Mouse (Mus musculus) forebrain, embryonic 11.5 days (tissue): ENCODE measurements around the gene 1700024P04Rik. TPM values are rescaled to one million over a fixed set of nuclear protein-coding genes. Genes with fewer than 3 reads are reported as not detected.
"Not testable (repeated sequence)": the region's sequence is repeated elsewhere in the genome, so short reads cannot be mapped to it uniquely, and the experiment has no call there.

ENCODE experiments used
- ATAC-seq: fragments of 200-750 bp; cut with Nextera tagmentation; replicated peaks from 2 replicates; pipeline ENCODE4 v1.8.0; 2017; ENCODE audit warnings: moderate TSS enrichment; ENCODE audit not compliant: low FRiP score
- DNase-seq: peaks from one replicate; pipeline ENCODE4 v3.0.0-alpha.2; 2017; ENCODE audit warnings: low spot score
- H3K27ac ChIP-seq: fragments of 300-500 bp; sonication (generic); 2 replicates; pipeline ENCODE4 v1.5.1; 2014; ENCODE audit warnings: low read depth, low read length
- H3K27me3 ChIP-seq: fragments of 300-500 bp; sonication (generic); 2 replicates; pipeline ENCODE4 v1.6.1; 2014; ENCODE audit warnings: mild to moderate bottlenecking, low read length, mixed read lengths; ENCODE audit not compliant: control insufficient read depth, insufficient read depth
- H3K36me3 ChIP-seq: fragments of 300-500 bp; sonication (generic); 2 replicates; pipeline ENCODE4 v1.6.1; 2014; ENCODE audit warnings: mild to moderate bottlenecking, low read length, moderate library complexity, mixed read lengths; ENCODE audit not compliant: control insufficient read depth, insufficient read depth
- H3K4me1 ChIP-seq: fragments of 300-500 bp; sonication (generic); replicated peaks from 2 replicates; pipeline ENCODE4 v1.6.1; 2014; ENCODE audit warnings: low read length, mixed read lengths; ENCODE audit not compliant: control insufficient read depth, insufficient read depth
- H3K4me2 ChIP-seq: fragments of 300-500 bp; sonication (generic); 2 replicates; pipeline ENCODE4 v1.6.1; 2014; ENCODE audit warnings: low read depth, mild to moderate bottlenecking, low read length, moderate library complexity, mixed read lengths; ENCODE audit not compliant: severe bottlenecking
- H3K4me3 ChIP-seq: fragments of 300-500 bp; sonication (generic); 2 replicates; pipeline ENCODE4 v1.5.1; 2014; ENCODE audit warnings: low read depth, low read length
- H3K9ac ChIP-seq: fragments of 300-500 bp; sonication (generic); 2 replicates; pipeline ENCODE4 v1.6.1; 2014; ENCODE audit warnings: low read length
- H3K9me3 ChIP-seq: fragments of 300-500 bp; sonication (generic); 2 replicates; pipeline ENCODE4 v1.6.1; 2016; ENCODE audit warnings: low read length, mixed read lengths; ENCODE audit not compliant: control insufficient read depth
- WGBS: fragments of 180-500 bp; shearing (Covaris S2); extraction: QIAGEN DNeasy Blood & Tissue Kit; methylation state at CpG from one replicate; pipeline ENCODE4 v1.1.7; 2014; 5-methylcytosine and 5-hydroxymethylcytosine counted together
- polyA plus RNA-seq: library from polyadenylated mRNA; unstranded; fragments of >200 nt; fragmentation: Nextera tagmentation; extraction: Ambion mirVana; gene quantifications from 2 replicates; pipeline ENCODE4 v1.2.1, GENCODE M21; 2014

Gene 1700024P04Rik
- polyA plus RNA-seq, 1 experiment from 2014 or later = not detected

- Histone ChIP-seq H3K27me3 (no peaks in the 10 kb centered on the region), H3K27ac (no peak overlapping the region), H3K4me1 (no peaks in the 10 kb centered on the region), H3K36me3 (no peaks in the 10 kb centered on the region), H3K9me3 (no peaks in the 10 kb centered on the region), H3K4me3 (no peak overlapping the region), H3K9ac (no peak overlapping the region), H3K4me2 (no peak overlapping the region)
- no peak for DNase-seq
- WGBS = 75% methylated on average over 15 of the region's 15 CpGs
- ATAC-seq = no peak
Measured at GRCm38 (mm10) chr13:99018526-99019201, 34.3 kb upstream of the 1700024P04Rik start.

GRCm38 (mm10) chr13:99016696-99017095, 32.3 kb upstream of the 1700024P04Rik start:
- Histone ChIP-seq H3K36me3 (no peaks in the 10 kb centered on the region), H3K27ac (no peak overlapping the region), H3K9me3 (no peaks in the 10 kb centered on the region), H3K4me1 (no peaks in the 10 kb centered on the region), H3K4me2 (no peak overlapping the region), H3K9ac (no peak overlapping the region), H3K27me3 (no peaks in the 10 kb centered on the region), H3K4me3 (no peak overlapping the region)
- WGBS = 70% methylated on average over 4 of the region's 4 CpGs
- ATAC-seq (no peak), DNase-seq (no peak)

- H3K9me3 ChIP-seq = no peaks in the 10 kb centered on the region
- DNase-seq (no peak), ATAC-seq (no peak)
- H3K4me3 ChIP-seq = no peak overlapping the region
- no peak overlapping the region for H3K27ac ChIP-seq
- WGBS = 83% methylated on average over 5 of the region's 5 CpGs
- H3K27me3 ChIP-seq = no peaks in the 10 kb centered on the region
- H3K36me3 ChIP-seq = no peaks in the 10 kb centered on the region
- H3K4me1 ChIP-seq = no peaks in the 10 kb centered on the region
- no peak overlapping the region for H3K9ac ChIP-seq
- no peak overlapping the region for H3K4me2 ChIP-seq
Measured at GRCm38 (mm10) chr13:99012891-99013290, 28.5 kb upstream of the 1700024P04Rik start.

GRCm38 (mm10) chr13:99008013-99008412, 23.6 kb upstream of the 1700024P04Rik start:
- no peaks in the 10 kb centered on the region for H3K27me3 ChIP-seq
- no peaks in the 10 kb centered on the region for H3K36me3 ChIP-seq
- no peaks in the 10 kb centered on the region for H3K4me1 ChIP-seq
- H3K9ac ChIP-seq = no peak overlapping the region
- no peak overlapping the region for H3K27ac ChIP-seq
- no peaks in the 10 kb centered on the region for H3K9me3 ChIP-seq
- no peak overlapping the region for H3K4me3 ChIP-seq
- no peak for ATAC-seq
- no peak overlapping the region for H3K4me2 ChIP-seq
- DNase-seq = peak; percentile 9
- 90% methylated on average over 5 of the region's 5 CpGs for WGBS

GRCm38 (mm10) chr13:99006389-99007099, 22.2 kb upstream of the 1700024P04Rik start:
- 94% methylated on average over 17 of the region's 17 CpGs for WGBS
- ATAC-seq = no peak

GRCm38 (mm10) chr13:99001652-99002051, 17.3 kb upstream of the 1700024P04Rik start:
- H3K9ac ChIP-seq, H3K27me3 ChIP-seq, H3K36me3 ChIP-seq, H3K27ac ChIP-seq, H3K4me3 ChIP-seq, H3K4me1 ChIP-seq, H3K4me2 ChIP-seq, DNase-seq, ATAC-seq, H3K9me3 ChIP-seq: not testable (repeated sequence)
- 91% methylated on average over 2 of the region's 2 CpGs for WGBS

More at GRCm38 (mm10) chr13:99006389-99007099, 22.2 kb upstream of the 1700024P04Rik start:
- Histone ChIP-seq H3K9ac (no peak overlapping the region), H3K27me3 (no peaks in the 10 kb centered on the region), H3K4me1 (no peaks in the 10 kb centered on the region), H3K27ac (no peak overlapping the region), H3K4me3 (no peak overlapping the region), H3K9me3 (no peaks in the 10 kb centered on the region), H3K36me3 (no peaks in the 10 kb centered on the region), H3K4me2 (no peak overlapping the region)
- DNase-seq = no peak

- WGBS = 67% methylated on average over 5 of the region's 5 CpGs
Measured at GRCm38 (mm10) chr13:98997025-98997424, 12.7 kb upstream of the 1700024P04Rik start.

GRCm38 (mm10) chr13:98977070-98977785, 7.1 kb downstream of the 1700024P04Rik start:
- no peaks in the 10 kb centered on the region for H3K27me3 ChIP-seq
- H3K27ac ChIP-seq = no peak overlapping the region
- no peak overlapping the region for H3K4me2 ChIP-seq
- 91% methylated on average over 4 of the region's 4 CpGs for WGBS
- no peak for ATAC-seq
- DNase-seq = no peak
- no peaks in the 10 kb centered on the region for H3K4me1 ChIP-seq
- no peaks in the 10 kb centered on the region for H3K36me3 ChIP-seq
- no peak overlapping the region for H3K9ac ChIP-seq
- no peaks in the 10 kb centered on the region for H3K9me3 ChIP-seq
- no peak overlapping the region for H3K4me3 ChIP-seq

More at GRCm38 (mm10) chr13:98997025-98997424, 12.7 kb upstream of the 1700024P04Rik start:
- Histone ChIP-seq H3K27ac (no peak overlapping the region), H3K9ac (no peak overlapping the region), H3K4me3 (no peak overlapping the region), H3K27me3 (no peaks in the 10 kb centered on the region), H3K36me3 (no peaks in the 10 kb centered on the region), H3K9me3 (no peaks in the 10 kb centered on the region), H3K4me2 (no peak overlapping the region), H3K4me1 (no peaks in the 10 kb centered on the region)
- ATAC-seq (no peak), DNase-seq (no peak)
